Mouse (Mus musculus) liver, embryonic 14 days (tissue): Measurements from ENCODE around the gene Gemin4. TPM values are rescaled to one million over a fixed set of nuclear protein-coding genes. Genes with fewer than 3 reads are reported as not detected.

ENCODE experiments used
- polyA plus RNA-seq: library from polyadenylated mRNA; depleted of rRNA; stranded (reverse); fragments of >200 nt; gene quantifications from 2 replicates; pipeline ENCODE4 v1.2.3, GENCODE M21; 2012; rRNA removed

Gemin4 gene
- polyA plus RNA-seq: 5.7 and 7.3 TPM in 2 replicates

DNA sequence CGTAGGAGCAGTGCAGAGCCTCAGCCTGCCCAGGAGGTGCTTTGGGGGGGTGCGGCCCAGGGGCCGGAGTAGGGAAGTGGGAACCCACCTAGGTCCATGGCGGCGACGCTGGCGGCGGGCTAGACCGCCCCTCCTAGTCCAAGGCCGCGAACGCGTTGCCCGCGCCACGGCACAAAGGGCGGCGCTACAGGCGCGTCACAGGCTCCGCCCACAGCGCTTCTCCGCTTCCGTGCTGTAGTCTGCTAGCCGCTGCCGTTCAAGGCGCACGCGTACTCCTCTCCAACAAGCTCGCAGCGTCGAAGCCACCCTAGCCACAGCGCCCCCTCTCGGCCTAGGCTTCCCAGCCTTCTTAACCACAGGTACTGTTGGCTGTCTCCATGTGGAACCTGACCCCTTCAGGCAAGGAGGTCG lies at the start of gene Gemin4, which contains the start of gene Dbil5:
Gemin4 (minus strand) TSS at position 275 of the 411 bp plus-strand sequence.
Dbil5 (plus strand) TSS at position 219 of the 411 bp plus-strand sequence.

DNA sequence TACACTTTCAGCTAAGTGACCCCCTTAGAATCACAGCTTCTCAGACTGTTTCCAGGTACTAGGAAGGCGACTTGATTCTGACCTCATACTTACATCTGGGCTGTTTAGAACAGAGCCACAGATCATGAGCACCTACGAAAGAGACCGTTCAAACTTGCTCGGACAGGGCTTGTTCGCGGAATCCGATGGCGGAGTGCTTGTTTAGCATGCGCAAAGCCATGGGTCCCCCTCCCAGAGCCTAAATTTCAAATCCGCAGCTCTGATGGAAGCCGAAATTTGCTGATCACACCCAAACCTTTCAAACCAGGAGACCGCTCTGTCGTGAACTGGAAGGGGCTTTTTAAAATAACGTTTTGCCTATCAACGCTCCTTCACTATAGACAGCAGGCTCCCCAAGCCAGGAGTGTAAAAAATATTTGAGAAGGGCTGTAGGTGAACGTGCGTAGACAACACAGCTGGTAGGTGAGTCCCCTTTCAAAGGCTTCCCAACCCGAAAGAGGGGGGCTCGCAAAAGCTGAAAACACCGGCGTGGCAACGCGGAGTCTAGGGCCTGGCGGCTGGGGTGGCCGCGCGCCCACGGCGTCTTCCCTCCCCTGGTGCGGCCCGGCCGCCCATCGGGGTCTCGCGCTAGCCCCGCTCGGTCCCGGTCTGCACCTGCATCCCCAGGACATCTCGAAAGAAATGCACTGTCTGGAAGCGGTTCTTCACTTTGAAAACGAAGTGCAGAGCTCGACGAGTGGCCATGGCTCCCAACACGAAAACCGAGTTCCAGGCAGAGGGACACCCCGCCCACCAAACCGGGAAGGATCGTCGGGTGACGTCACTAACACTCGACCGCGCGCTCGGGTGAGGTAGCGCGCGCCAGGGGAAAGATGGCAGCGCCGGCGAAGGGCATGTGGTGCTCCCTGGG lies 25.7 kb upstream of the Gemin4 start, which contains the start of the genes Mrm3 and Glod4:
Mrm3 (plus strand) TSS at position 815 of the 910 bp plus-strand sequence.
Glod4 (minus strand) TSS at position 825 of the 910 bp plus-strand sequence.

DNA sequence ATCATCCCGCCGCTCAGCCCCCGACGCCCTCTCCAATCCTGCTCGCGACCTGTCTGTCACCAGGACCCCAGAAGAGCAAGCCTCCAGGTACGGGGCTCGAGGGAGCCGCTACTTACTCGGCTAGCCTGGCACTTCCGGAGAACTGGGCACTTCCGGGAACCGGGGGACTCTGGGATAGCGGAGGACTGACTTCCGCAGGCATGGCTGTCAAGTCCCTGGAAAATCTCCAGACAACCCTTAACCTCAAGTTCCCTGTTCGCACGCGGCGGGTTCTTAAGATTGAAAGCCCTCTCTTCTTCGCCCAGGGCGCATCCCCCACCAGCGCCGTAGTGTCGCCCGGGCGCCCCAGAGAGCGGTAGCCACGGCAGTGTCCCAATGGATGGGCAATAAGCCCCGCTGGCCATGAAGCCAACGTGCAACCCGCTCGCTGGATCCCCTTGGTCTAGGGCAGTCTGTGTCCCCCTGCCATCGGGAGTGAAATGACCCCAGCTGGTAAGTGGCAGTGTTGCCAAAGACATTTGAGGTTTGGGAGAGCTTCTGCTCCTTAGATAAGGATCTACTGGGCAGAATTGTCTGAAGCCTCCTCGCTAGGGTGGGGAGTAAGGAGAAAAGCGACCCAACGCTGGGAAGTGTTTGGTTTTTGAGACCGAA lies 37.8 kb downstream of the Gemin4 start, which contains the start of the genes Vps53 and Fam57a:
Vps53 (minus strand) TSS at position 153 of the 651 bp plus-strand sequence.
Fam57a (plus strand) TSS at position 177 of the 651 bp plus-strand sequence.

Other genes starting within 250 kb of the Gemin4 start
- not detected in 2 replicates for gene 1700016K19Rik, start 217.8 kb downstream of the Gemin4 start, polyA plus RNA-seq
- 1.4 and 1.6 TPM in 2 replicates for gene Rflnb, start 189.9 kb downstream of the Gemin4 start, polyA plus RNA-seq
- gene Vps53, start 38.0 kb downstream of the Gemin4 start, polyA plus RNA-seq: 9.9 and 10.8 TPM in 2 replicates
- gene Fam57a, start 38.0 kb downstream of the Gemin4 start, polyA plus RNA-seq: 2.9 and 3.1 TPM in 2 replicates
- 0.43 and 0.54 TPM in 2 replicates for gene Dbil5, start 56 bp downstream of the Gemin4 start, polyA plus RNA-seq
- gene Mrm3, start 26.1 kb upstream of the Gemin4 start, polyA plus RNA-seq: 11.3 and 11.7 TPM in 2 replicates
- 21.1 and 21.5 TPM in 2 replicates for gene Glod4, start 26.1 kb upstream of the Gemin4 start, polyA plus RNA-seq
- gene Nxn, start 181.5 kb upstream of the Gemin4 start, polyA plus RNA-seq: 2.1 and 2.4 TPM in 2 replicates
- gene Timm22, start 189.3 kb upstream of the Gemin4 start, polyA plus RNA-seq: 11.1 and 13.1 TPM in 2 replicates